Mouse (Mus musculus) CD4-positive helper T cell, adult 2 months (primary cell): ENCODE results near the gene Slc15a4.

Experiments
- DNase-seq: peaks from one replicate; pipeline ENCODE4 v3.0.0-alpha.2; 2012; ENCODE audit warnings: low read depth, missing footprints, low spot score

The Slc15a4 gene

GRCm38 (mm10) chr5:127632167-127633145 is at the start of gene Slc15a4, which contains the start of gene Glt1d1:
Slc15a4 (minus strand) TSS chr5:127632897.
Glt1d1 (plus strand) TSS chr5:127632262.
- no peak for DNase-seq

DNA sequence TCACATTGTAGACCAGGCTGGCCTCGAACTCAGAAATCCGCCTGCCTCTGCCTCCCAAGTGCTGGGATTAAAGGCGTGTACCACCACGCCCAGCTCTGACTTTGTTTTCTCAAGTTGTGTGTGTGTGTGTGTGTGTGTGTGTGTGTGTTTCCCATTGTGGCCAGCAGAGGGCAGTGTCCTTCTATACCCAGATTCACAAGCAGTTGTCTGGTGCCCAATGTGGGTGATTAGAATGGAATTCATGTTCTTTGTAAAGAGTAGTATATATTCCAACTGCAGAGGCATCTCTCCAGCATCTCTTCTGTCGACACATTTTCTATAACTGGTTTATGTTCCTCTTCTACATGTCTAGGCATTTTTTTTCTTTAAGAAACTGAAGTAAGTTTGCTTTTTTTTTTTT is 45.8 kb upstream of the Slc15a4 start:
- DNase-seq = no peak

DNA sequence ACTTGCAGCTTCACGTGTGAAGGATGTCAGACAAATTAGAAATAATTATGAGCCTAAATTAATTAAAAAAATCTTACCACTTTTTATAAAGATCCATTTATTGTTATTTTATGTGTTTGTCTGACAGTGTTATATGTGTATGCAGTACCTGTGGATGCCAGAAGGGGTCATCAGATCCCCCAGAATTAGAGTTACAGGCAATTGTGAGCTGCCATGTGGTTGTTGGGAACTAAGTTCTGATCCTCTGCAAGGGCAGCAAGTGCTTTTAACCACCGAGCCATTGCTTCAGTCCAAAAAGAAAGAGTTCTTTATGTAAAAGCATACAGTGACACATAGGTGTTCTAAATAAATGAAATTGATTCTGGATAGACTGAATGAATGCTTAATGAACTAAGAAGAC is 44.9 kb upstream of the Slc15a4 start:
- no peak for DNase-seq

GRCm38 (mm10) chr5:127673913-127674312 is 41.2 kb upstream of the Slc15a4 start:
- no peak for DNase-seq

DNA sequence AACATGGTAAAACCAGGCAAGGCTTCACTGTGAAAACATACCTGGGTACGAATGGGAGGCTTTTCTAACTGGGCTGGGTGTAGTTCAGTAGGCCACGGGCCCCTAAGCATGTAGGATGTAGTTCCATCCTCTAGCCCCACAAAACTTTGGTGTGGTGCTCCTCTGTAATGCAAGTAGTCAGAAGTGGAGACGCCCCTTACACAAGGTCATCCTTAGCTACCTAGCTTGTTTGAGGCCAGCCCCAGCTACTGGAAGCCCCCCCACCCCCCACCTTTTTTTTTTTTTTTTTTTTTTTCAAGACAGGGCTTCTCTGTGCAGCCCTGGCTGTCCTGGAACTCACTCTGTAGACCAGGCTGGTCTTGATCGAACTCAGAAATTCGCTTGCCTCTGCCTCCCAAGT is 28.3 kb upstream of the Slc15a4 start:
- no peak for DNase-seq

- no peak for DNase-seq
These were observed 27.6 kb upstream of the Slc15a4 start for GRCm38 (mm10) chr5:127660267-127660666.

- no peak for DNase-seq
These were observed 26.6 kb upstream of the Slc15a4 start for GRCm38 (mm10) chr5:127659312-127659711.

DNA sequence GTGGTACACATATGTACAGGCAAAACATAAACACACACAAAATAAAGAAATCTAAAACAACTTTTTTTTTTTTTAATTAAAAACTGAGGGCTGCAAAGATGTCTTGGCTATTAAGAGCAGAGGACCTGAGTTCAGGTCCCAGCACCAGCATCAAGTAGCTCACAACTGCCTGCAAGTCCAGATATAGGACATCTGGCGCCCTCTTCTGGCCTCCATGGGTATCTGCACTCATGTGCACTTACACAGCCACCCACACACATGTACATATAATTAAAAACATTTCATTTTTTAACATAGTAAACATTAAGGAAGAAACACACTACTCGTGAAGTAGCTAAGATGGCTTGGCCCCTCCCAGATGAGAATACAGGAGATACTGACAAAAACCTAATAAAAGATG is 25.6 kb upstream of the Slc15a4 start:
- DNase-seq = no peak

DNA sequence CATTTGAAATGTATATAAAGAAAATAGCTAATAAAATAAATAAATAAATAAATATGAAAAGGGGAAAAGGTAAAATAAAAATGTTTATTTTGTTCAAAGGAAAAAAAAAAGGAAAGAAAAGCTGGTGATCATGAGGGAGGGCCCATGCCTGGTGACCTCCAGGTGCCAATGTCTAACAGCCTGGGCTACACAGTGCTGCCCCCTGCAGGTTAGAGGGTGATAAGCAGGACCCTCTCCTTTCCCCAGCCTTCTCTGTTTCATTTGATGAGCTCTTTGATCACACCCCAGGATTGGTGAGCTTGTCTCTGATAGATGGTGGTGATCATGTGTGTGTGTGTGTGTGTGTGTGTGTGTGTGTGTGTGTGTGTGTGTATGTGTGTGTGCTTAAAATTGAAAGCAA is 16.4 kb upstream of the Slc15a4 start:
- no peak for DNase-seq

GRCm38 (mm10) chr5:127648046-127648445 is 15.3 kb upstream of the Slc15a4 start:
- DNase-seq = no peak

DNA sequence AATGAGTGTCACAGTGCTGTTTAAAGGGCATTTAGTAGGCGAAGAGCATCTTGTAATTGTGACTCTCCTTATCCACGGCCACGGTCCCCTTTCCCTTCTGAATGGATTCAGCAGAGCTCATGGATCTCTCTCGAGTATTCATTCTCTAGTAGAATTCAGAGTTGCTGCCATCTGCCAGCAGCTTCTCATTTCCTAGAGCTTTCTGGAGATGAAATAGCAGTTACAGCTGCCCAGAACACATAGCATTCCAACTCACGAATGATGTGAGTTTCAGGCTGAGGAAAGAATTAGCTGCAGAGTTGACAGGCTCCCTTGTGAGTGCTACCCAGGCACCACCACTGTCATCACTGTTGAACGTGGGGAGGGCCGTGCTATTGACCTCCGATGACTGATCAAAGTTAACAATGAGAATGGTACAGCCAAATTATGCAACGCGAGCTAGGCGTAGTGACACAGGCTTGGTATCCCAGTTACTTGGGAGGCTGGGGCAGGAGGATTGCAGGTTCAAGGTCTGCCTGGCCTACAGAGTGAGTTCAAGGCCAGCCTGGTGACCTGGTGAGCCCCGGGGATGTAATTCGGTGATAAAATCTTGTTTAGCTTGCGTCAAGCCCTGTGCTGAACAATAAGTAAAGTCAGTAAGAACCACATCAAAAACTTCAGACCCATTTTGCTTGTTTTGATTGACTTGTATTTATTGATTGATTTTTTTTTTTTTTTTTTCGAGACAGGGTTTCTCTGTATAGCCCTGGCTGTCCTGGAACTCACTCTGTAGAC is 8.7 kb upstream of the Slc15a4 start:
- DNase-seq = no peak

GRCm38 (mm10) chr5:127640359-127640758 is 7.7 kb upstream of the Slc15a4 start:
- no peak for DNase-seq

GRCm38 (mm10) chr5:127639635-127640034 is 6.9 kb upstream of the Slc15a4 start:
- no peak for DNase-seq

GRCm38 (mm10) chr5:127639067-127639605 is 6.4 kb upstream of the Slc15a4 start:
- DNase-seq = no peak

- no peak for DNase-seq
These were observed 5.5 kb upstream of the Slc15a4 start for GRCm38 (mm10) chr5:127638177-127638576.

GRCm38 (mm10) chr5:127637622-127638021 is 4.9 kb upstream of the Slc15a4 start:
- DNase-seq = no peak

DNA sequence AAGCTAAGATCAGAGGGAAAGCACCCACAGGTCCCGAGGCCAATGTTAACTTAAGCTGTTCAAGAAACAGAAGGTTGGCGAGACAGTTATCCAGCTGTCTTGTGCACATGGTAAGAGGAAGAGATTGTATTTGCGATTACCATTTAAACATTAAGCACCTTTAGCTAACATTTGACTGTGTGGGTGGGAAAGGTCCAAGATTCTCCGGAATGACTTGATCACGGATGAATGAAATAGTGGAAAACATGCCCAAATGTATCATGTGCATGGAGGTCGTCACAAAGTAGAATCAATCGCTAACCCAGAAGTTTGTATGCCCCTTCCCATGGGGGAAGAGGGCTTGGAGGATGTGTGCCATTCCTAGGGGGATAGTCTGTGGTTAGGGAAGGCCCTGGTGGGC is 969 bp upstream of the Slc15a4 start:
- DNase-seq = no peak

GRCm38 (mm10) chr5:127633188-127633587 is 491 bp upstream of the Slc15a4 start:
- DNase-seq = no peak

- no peak for DNase-seq
These were observed 1.0 kb downstream of the Slc15a4 start for GRCm38 (mm10) chr5:127631671-127632070.

GRCm38 (mm10) chr5:127627242-127627641 is 5.5 kb downstream of the Slc15a4 start:
- no peak for DNase-seq

GRCm38 (mm10) chr5:127624427-127625213 is 8.1 kb downstream of the Slc15a4 start:
- no peak for DNase-seq
